Mouse (Mus musculus) liver, adult 2 months (tissue): ENCODE data around the gene Sdhb.

Experiments used
- CTCF ChIP-seq: fragments of 200-500 bp; IDR thresholded peaks from 2 replicates; pipeline ENCODE4 v1.5.1; 2011; ENCODE audit warnings: low read depth, low read length, control low read depth
- POLR2A ChIP-seq: fragments of 200-500 bp; IDR thresholded peaks from 2 replicates; pipeline ENCODE4 v1.6.1; 2011; ENCODE audit warnings: low read length, control low read depth; ENCODE audit not compliant: insufficient read depth; ENCODE audit errors: extremely low read depth

DNA sequence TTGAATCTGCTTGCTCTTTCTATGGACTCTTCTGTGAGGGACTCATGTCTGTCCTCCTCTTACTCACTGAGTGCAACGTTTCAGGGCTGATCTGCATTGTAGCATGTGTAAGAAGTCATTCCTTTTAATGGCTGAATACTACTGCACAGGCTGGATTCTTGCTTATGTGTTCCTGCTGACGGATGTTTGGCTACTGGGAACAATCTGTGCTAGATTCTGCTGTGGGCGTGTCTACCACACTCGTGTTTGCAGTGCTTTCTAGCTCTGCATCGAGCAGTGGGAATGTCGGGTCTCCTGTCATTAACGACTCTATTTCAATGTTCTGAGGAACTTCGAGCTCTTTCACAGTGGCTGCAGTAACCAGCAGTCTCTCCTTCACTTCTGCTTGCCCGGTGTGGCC is 63.0 kb downstream of the Sdhb start:
- TF ChIP-seq POLR2A: no peak
- no peak for TF ChIP-seq CTCF
